Mouse (Mus musculus): ENCODE results near the gene Paqr8. TPM values are rescaled to one million over a fixed set of nuclear protein-coding genes. Genes with fewer than 3 reads are reported as not detected.
"Not testable (repeated sequence)": the region's sequence is repeated elsewhere in the genome, so short reads cannot be mapped to it uniquely, and the experiment has no call there.

Gene Paqr8
- total RNA-seq, 2 experiments from 2014 or later: 116 to 117 TPM

- intact Hi-C loops (cut with DNase I): loop anchor here (1.0 kb wide), 1 partner anchor 14 kb away; no protein-coding TSS in a partner anchor
- DNase-seq (ENCODE audit: low spot score in 2 of 2): peak; percentile 61 to 85
Measured at GRCm38 (mm10) chr1:20905501-20906127, 15.2 kb downstream of the Paqr8 start.

GRCm38 (mm10) chr1:20906128-20906515, 15.7 kb downstream of the Paqr8 start:
- peak; percentile 72 to 98 for DNase-seq (ENCODE audit: low spot score in 2 of 2)
- intact Hi-C loops (cut with DNase I): no loop called here

GRCm38 (mm10) chr1:20908541-20908940, 18.1 kb downstream of the Paqr8 start:
- peak in 1 of 2 experiments; percentile 49 for DNase-seq (ENCODE audit: low spot score in 2 of 2)
- intact Hi-C loops (cut with DNase I): no loop called here

DNA sequence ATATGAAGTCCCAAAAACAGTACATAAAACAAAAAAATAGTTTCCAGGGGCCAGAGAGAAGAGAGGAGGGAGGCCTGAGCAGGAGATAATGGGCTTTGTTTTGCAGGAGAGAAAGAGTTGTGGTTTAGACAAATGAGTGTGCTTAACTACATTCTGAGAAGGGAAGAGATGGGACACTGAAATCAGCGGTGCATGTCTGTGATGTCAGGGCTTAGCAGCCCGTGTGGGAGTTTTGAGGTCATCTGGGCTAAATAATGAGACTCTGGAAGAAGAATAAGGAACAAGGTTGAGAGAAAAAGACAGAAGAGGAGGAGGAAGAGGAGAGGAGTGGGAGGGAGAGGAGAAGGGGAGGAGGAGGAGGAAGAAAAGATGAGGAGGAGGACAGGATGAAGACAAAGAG, 21.7 kb downstream of the Paqr8 start:
- no peak for DNase-seq (ENCODE audit: low spot score in 2 of 2)
- intact Hi-C loops (cut with DNase I): no loop called here

DNA sequence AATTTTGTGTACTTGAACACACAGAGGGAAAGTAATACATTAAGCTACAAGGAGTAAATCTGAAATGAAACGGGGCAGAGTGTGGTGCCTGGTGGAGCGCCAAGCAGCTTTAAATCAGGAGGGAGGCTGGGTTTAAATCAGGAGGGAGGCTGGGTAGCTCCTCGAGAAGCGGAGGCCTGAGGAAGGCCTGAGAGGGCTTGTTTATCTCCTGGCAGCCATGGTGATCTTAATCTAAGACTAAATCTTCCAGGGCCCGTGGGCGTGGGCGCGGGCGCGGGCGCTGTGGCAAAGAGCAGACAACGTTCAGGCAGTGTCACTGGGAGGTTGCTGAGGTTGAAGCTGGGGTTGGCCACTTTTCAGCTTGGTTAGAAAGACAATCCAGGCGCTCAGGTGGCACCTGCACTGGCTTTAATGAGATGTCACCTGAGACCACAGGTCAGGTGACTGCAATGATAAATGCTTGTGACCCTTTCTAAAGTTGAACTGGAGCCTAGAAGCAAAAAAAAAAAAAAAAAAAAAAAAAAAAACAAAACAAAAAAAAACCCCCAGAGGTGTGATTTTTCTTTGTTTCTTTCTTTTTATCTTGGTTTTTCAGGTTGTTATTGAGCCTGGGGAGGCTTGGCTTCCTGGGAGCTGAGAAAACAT, 22.2 kb downstream of the Paqr8 start:
- intact Hi-C loops (cut with DNase I): no loop called here

GRCm38 (mm10) chr1:20914769-20915168, 24.4 kb downstream of the Paqr8 start:
- intact Hi-C loops (cut with DNase I): no loop called here
- DNase-seq (ENCODE audit: low spot score in 2 of 2): no peak

More for the DNA sequence above, 22.2 kb downstream of the Paqr8 start:
- no peak for DNase-seq (ENCODE audit: low spot score in 2 of 2)

DNA sequence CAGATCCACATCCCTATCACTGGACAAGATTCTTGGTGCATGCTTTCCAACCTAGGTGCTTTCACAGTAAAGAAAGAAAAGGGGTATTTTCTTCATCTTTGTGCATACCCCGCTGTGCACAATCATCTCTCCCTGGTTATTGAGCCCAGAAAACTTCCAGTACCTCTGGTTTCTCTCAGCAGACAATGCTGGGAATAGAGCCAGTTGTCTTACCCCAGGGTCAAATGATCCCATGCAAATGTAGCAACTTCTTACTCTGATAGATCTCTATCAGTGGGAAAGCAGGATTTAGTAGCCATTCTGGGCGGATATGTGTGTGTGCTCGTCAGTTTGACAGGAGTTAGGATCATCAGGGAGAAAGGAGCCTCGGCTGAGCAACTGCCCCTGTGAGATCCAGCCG, 25.2 kb downstream of the Paqr8 start:
- no peak for DNase-seq (ENCODE audit: low spot score in 2 of 2)
- intact Hi-C loops (cut with DNase I): no loop called here

DNA sequence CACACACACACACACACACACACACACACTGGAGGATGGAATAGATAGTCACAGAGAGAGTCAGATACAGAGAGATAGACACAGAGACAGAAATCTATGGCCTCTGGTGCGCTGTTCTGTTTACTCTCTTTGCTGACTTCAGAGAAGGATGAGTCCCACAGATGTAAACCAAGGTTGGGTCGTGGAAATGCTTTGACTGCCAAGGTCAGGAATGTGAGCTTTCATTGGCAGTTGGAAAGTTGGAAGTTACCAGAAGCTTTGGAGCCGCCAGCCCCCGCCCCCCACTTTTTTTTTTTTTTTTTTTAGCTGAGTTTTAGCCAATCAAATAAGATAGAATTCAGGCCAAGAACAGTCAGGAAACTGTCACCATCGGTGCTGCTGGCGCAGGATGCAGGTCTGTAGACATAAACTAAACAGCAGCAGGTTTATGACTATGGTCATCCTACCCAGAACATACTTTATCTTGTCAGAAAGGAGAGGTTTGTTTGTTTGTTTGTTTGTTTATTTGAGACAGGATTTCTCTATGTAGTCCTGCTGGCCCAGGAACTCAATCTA, 27.2 kb downstream of the Paqr8 start:
- intact Hi-C loops (cut with DNase I): no loop called here
- no peak for DNase-seq (ENCODE audit: low spot score in 2 of 2)

DNA sequence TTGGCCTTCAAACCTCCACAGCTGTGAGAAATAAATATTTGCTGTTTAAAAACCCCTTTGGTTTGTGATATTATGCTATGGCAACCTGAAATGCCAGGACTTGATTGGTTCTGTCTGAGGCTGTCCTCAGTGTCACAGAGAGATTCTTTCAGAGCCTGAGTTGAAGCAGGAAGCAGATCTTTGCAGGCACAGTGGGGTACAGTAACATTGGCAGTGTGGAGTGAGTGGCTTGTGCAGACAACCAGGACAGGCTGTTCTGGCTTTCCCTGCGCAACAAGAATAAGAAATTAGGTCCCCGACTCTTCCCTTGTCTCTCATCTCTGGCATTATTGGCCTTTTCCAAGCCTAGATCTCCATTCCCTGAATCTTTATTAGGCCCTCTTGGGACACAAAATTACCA, 29.3 kb downstream of the Paqr8 start:
- no peak for DNase-seq (ENCODE audit: low spot score in 2 of 2)
- intact Hi-C loops (cut with DNase I): loop anchor here (1.0 kb wide), 1 partner anchor 14 kb away; no protein-coding TSS in a partner anchor

DNA sequence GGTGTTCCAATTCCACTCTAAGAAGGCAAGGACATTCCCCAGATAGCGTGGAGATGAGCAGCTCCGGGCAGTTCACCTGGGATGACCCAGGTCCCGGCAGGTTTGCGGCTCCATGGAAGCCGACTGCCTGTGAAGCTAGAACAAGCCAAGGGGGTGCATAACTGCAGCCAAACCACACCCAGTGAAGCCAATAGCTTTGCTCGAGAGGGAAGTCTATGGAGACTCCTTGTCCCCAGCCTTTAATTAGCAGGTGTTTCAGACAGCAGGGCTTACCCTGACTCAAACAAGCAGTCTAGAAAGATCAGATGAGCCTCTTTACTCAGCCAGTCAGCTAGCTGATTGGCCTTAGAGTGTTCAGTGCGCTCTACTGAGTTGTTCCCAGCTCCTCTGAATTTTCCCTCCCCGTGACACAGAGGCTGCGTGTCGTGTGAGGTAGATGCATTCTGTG, 30.7 kb downstream of the Paqr8 start:
- no peak for DNase-seq (ENCODE audit: low spot score in 2 of 2)
- intact Hi-C loops (cut with DNase I): no loop called here

GRCm38 (mm10) chr1:20922612-20923399, 32.4 kb downstream of the Paqr8 start:
- intact Hi-C loops (cut with DNase I): no loop called here
- peak in 1 of 2 experiments; percentile 58 for DNase-seq (ENCODE audit: low spot score in 2 of 2)

DNA sequence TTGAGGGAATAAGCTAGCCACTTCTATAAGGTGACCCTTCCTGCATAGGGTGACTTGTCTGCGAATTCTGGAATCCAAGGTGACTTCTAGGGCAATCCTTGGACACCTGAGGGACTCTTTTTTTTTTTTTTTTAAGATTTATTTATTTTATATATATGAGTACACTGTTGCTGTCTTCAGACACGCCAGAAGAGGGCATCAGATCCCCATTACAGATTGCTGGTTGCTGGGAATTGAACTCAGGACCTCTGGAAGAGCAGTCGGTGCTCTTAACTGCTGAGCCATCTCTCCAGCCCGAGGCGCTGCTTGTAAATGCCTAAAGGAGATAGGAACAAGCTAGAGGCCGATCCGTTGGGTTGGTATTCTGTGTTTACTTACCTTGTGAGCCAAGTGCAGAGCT, 34.9 kb downstream of the Paqr8 start:
- DNase-seq (ENCODE audit: low spot score in 2 of 2); intact Hi-C loops (cut with DNase I): not testable (repeated sequence)

GRCm38 (mm10) chr1:20925926-20926325, 35.5 kb downstream of the Paqr8 start:
- DNase-seq (ENCODE audit: low spot score in 2 of 2): no peak
- intact Hi-C loops (cut with DNase I): no loop called here

DNA sequence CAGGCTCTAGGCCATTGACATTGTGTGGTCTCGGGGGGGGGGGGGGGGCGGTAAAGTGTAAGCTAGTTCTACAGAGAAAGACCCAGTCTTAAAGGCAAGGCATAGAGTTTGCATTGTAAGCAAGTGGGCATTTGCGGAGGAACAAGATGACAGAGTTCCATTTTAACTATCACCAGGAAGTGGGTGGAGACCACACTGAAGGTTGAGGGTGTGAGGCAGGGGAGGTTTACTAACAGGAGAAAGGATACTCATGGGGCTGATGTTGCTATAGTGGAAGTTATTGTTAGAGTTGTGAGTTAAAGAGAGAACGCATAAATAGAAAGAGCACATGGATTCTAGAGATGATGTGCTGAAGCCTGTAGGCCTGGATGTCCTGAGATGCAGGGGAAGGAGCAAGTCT, 36.0 kb downstream of the Paqr8 start:
- intact Hi-C loops (cut with DNase I): no loop called here

DNA sequence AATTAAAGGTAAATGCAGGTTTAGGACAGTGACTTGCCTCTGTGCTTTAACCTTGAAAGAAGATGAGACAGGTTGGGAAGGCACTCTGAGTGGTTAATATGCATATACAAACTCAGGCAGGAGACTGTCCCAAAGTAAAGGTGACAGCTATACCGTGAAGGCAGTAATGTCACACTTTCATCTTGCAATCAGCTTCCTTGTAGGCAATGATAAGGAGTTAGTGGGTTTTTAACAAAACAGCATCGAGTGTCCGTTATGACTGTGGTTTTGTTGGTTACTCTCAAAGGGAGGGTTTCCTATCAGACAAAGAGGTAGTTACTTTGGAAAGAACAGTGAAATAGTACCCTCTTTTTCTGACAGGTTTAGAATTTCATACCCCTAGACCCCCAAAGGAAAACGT, 38.1 kb downstream of the Paqr8 start:
- intact Hi-C loops (cut with DNase I): no loop called here

More for the DNA sequence above, 36.0 kb downstream of the Paqr8 start:
- DNase-seq (ENCODE audit: low spot score in 2 of 2): no peak

DNA sequence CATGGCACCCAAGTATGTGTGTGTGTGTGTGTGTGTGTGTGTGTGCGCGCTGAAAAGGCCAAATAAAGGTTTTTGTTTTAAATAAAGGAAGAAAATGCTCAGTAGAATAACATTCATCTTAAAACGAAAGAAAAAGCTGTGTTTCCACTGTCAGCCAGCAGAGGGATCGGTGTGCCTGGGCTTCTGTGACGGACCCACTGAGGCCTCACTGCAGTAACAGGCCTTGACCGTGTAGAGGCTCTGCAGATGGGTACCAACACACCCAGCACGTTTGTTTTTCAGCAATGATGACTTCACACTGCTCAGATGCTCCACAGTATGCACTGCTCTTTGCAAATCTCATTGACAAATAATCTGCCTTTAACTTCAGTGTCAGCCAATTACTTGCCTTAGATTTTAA, 43.1 kb downstream of the Paqr8 start:
- peak; percentile 62 to 79 for DNase-seq (ENCODE audit: low spot score in 2 of 2)
- intact Hi-C loops (cut with DNase I): loop anchor here (10.0 kb wide), 1 partner anchor 411 kb away; the partner anchor contains the start of gene Khdc1a

More for the DNA sequence above, 38.1 kb downstream of the Paqr8 start:
- no peak for DNase-seq (ENCODE audit: low spot score in 2 of 2)

- DNase-seq (ENCODE audit: low spot score in 2 of 2): no peak
- intact Hi-C loops (cut with DNase I): loop anchor here (5.0 to 10.0 kb wide), 2 partner anchors 337 to 410 kb away; partner anchors contain the start of gene Khdc1a
Measured at GRCm38 (mm10) chr1:20935106-20935505, 44.7 kb downstream of the Paqr8 start.

DNA sequence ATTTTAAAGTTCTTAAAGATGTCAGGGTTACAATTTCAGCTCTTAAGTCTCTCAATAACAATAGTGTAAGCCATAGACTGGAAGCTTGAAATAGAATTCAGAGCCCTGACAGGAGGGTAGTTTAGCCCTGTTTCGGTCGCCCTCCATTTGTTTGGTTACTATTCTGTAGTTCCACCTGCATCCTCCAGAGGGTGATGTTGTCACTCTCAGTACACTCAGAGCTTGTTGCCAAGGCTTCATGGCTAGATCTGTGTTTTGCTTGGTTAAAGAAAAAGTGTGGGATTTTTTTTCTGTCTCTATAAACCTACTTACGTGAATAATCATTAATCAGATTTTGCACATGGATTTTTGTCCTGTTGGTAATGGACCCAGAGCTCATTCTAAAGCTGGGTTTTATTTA, 48.6 kb downstream of the Paqr8 start:
- peak; percentile 65 to 67 for DNase-seq (ENCODE audit: low spot score in 2 of 2)
- intact Hi-C loops (cut with DNase I): loop anchor here (1.0 to 10.0 kb wide), 4 partner anchors 162 to 406 kb away; partner anchors contain the start of gene Khdc1a

DNA sequence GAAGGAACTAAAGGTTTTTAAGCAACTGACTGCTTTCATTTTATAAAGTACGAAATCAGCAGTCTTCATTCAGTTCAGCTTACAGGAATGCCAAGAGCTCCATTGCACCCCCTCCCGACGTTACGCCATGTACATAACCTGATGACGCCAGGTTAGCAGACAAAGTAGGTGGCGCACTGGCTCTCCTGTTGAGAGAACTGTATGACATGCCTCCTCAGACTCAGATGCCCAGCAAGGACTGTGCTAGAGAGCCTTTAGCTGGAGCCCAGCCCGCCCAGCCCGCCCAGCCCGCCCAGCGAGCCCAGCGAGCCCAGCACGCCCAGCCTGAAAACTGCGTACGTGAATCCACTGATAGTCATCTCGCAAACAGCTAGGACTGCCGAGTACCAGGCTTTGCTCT, 49.7 kb downstream of the Paqr8 start:
- intact Hi-C loops (cut with DNase I): no loop called here

GRCm38 (mm10) chr1:20941322-20941721, 50.9 kb downstream of the Paqr8 start:
- intact Hi-C loops (cut with DNase I): no loop called here
- DNase-seq (ENCODE audit: low spot score in 2 of 2): no peak

More for the DNA sequence above, 49.7 kb downstream of the Paqr8 start:
- DNase-seq (ENCODE audit: low spot score in 2 of 2): no peak
